Mouse (Mus musculus) bone marrow, adult 2 months (tissue): ENCODE data around the gene Slc13a5.

Source experiments
- CTCF ChIP-seq: fragments of 200-500 bp; IDR thresholded peaks from 2 replicates; pipeline ENCODE4 v1.5.1; 2011; ENCODE audit warnings: low read length, control low read depth; ENCODE audit not compliant: control insufficient read depth, insufficient read depth
- POLR2A ChIP-seq: fragments of 200-500 bp; IDR thresholded peaks from 2 replicates; pipeline ENCODE4 v1.6.1; 2011; ENCODE audit warnings: low read depth, mild to moderate bottlenecking, control low read depth, low read length, borderline replicate concordance; ENCODE audit not compliant: control insufficient read depth

DNA sequence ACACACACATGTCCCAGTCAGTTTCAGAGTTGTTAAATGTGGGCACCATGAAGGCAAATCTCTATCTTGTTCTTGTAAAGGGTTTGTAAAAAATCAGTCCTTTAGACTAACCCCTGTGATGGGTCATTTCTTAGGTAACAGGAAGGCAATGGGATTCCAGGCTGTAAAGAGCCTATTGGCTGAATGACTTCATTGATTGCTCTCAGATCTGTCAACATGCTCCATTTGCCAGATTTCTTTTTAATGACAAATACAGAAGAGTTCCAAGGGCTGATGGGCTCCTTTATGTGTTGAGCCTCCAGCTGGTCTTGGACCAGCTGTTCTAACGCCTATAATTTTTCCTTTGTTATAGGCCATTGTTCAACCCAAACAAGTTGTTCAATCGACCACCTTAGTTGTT lies 26.1 kb upstream of the Slc13a5 start:
- TF ChIP-seq CTCF, result no peak
- no peak for TF ChIP-seq POLR2A
